Mouse (Mus musculus): Measurements from ENCODE around the gene Mylk4. TPM values are rescaled to one million over a fixed set of nuclear protein-coding genes. Genes with fewer than 3 reads are reported as not detected.

Mylk4 gene
- polyA plus RNA-seq, 1 experiment from 2014 or later, result 22.8 TPM

DNA sequence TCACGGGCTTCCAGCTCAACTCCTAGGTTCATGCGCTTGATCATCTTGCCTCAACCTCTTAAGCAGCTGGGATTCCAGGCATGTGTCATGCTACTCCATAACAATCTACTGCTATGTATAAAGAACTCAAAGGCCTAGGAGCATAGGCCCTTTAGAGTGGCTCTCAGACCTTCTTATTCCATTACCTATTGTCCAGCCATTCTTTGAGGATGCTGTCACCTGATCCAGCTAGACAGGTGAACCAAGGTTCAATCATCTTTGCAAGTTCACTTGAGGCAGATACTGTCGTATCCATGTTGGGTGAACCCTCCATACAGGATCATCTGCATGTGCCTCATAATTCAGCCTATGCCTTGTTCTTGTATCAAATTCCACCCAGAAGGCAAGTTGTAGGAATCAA is 84.8 kb downstream of the Mylk4 start:
- H3K9ac ChIP-seq (ENCODE audit: low read depth, low read length), result no peak overlapping the region
- no peaks in the 10 kb centered on the region for H3K9me3 ChIP-seq (ENCODE audit: control insufficient read depth, low read length)
- WGBS, result 91% methylated on average over 3 of the region's 3 CpGs
- no peak overlapping the region for H3K4me2 ChIP-seq (ENCODE audit: low read depth, low read length)
- no peaks in the 10 kb centered on the region for H3K36me3 ChIP-seq (ENCODE audit: control insufficient read depth, insufficient read depth, low read length)
- no peak overlapping the region for H3K4me3 ChIP-seq (ENCODE audit: low read depth, low read length)
- no peak for ATAC-seq (ENCODE audit: low read depth)
- 0 out of 2 replicates have a peak, but pooled peaks cover 6% of the 10 kb centered on the region for H3K4me1 ChIP-seq (ENCODE audit: control insufficient read depth, insufficient read depth, low read length)
- no peak for DNase-seq (ENCODE audit: low spot score)
- no peak overlapping the region for H3K27ac ChIP-seq (replicated peaks; ENCODE audit: low read depth, low read length)
- no peaks in the 10 kb centered on the region for H3K27me3 ChIP-seq (replicated peaks; ENCODE audit: control insufficient read depth, insufficient read depth, low read length)

DNA sequence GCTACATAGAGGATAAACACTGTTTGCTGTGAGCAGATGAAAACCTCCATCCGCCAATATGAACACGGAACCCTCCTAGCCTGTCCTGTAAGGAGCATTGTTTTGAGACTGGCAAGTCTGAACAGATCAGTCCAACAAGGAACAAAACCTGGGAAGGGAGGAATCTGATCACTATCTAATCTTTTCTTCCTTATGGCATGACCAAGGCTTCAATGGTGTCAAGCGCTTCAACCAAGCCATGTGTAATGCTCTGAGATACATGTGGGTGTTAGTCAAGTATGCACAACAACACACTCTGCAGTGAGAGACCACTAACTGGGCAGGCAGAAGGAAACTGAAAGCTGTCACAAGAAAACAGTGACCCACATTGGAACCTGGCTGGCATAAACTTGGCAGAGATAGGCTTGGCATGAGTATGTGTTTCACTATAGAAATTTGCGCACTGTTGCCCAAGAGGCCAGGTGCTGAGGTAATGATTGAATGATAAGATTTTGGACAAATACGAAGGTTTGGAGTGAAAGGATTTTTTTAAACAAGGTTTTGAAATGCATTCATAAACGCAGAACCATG is 89.8 kb downstream of the Mylk4 start:
- Histone ChIP-seq H3K27ac (replicated peaks; ENCODE audit: low read depth, low read length) (no peak overlapping the region), H3K36me3 (ENCODE audit: control insufficient read depth, insufficient read depth, low read length) (no peaks in the 10 kb centered on the region), H3K9ac (ENCODE audit: low read depth, low read length) (no peak overlapping the region), H3K4me2 (ENCODE audit: low read depth, low read length) (no peak overlapping the region), H3K4me3 (ENCODE audit: low read depth, low read length) (no peak overlapping the region), H3K27me3 (replicated peaks; ENCODE audit: control insufficient read depth, insufficient read depth, low read length) (no peaks in the 10 kb centered on the region), H3K9me3 (ENCODE audit: control insufficient read depth, low read length) (no peaks in the 10 kb centered on the region), H3K4me1 (ENCODE audit: control insufficient read depth, insufficient read depth, low read length) (no peaks in the 10 kb centered on the region)
- DNase-seq (ENCODE audit: low spot score), result no peak
- ATAC-seq (ENCODE audit: low read depth), result no peak
- 87% methylated on average over 6 of the region's 6 CpGs for WGBS

DNA sequence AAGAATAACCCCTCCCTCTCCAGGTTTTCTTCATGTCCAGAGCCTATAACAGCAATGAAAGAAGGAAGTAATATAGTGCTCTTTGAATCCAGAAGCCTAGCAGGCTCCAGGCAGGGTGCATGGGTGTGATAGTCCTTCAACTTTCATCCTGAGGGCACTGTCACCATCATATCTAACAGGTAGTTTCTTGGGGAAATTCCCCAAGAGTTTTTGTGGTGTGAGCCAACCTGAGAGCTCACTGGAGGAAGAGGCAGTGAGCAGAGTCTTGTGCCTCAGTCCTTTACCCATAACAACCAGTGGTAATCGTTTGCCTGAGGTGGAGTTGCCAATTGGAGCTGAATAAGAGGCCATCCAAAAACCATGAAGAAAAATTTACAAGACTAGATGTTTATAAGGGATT is 91.2 kb downstream of the Mylk4 start:
- Histone ChIP-seq H3K27ac (replicated peaks; ENCODE audit: low read depth, low read length) (no peak overlapping the region), H3K4me3 (ENCODE audit: low read depth, low read length) (no peak overlapping the region), H3K36me3 (ENCODE audit: control insufficient read depth, insufficient read depth, low read length) (no peaks in the 10 kb centered on the region), H3K4me2 (ENCODE audit: low read depth, low read length) (no peak overlapping the region), H3K27me3 (replicated peaks; ENCODE audit: control insufficient read depth, insufficient read depth, low read length) (no peaks in the 10 kb centered on the region), H3K9me3 (ENCODE audit: control insufficient read depth, low read length) (no peaks in the 10 kb centered on the region), H3K4me1 (ENCODE audit: control insufficient read depth, insufficient read depth, low read length) (no peaks in the 10 kb centered on the region), H3K9ac (ENCODE audit: low read depth, low read length) (no peak overlapping the region)
- ATAC-seq (ENCODE audit: low read depth) (no peak), DNase-seq (ENCODE audit: low spot score) (no peak)
- WGBS, result 76% methylated on average over 1 of the region's 1 CpGs

DNA sequence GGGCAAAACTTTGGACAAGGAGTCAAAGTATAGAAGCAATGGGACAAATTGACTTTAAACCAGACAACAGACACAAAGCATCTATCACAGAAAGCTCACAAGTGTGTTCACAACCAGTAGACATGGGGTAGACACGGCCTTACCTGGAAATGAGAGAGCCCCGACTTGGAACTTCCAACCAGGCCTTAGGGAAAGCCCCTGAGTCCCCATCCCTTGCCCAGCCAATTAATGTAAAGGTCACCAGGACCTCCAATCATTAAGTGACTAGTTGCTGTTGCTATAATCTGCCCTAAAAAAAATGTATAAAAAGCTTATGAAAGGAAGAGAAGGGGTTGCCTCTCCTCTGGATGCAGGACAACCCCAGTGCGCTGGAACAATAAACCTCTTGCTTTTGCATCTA is 93.5 kb downstream of the Mylk4 start:
- DNase-seq (ENCODE audit: low spot score), result no peak
- no peaks in the 10 kb centered on the region for H3K36me3 ChIP-seq (ENCODE audit: control insufficient read depth, insufficient read depth, low read length)
- no peaks in the 10 kb centered on the region for H3K4me1 ChIP-seq (ENCODE audit: control insufficient read depth, insufficient read depth, low read length)
- ATAC-seq (ENCODE audit: low read depth), result no peak
- 80% methylated on average over 3 of the region's 3 CpGs for WGBS
- H3K27me3 ChIP-seq (replicated peaks; ENCODE audit: control insufficient read depth, insufficient read depth, low read length), result no peaks in the 10 kb centered on the region
- no peaks in the 10 kb centered on the region for H3K9me3 ChIP-seq (ENCODE audit: control insufficient read depth, low read length)
- no peak overlapping the region for H3K4me2 ChIP-seq (ENCODE audit: low read depth, low read length)
- no peak overlapping the region for H3K9ac ChIP-seq (ENCODE audit: low read depth, low read length)
- no peak overlapping the region for H3K4me3 ChIP-seq (ENCODE audit: low read depth, low read length)
- H3K27ac ChIP-seq (replicated peaks; ENCODE audit: low read depth, low read length), result no peak overlapping the region

DNA sequence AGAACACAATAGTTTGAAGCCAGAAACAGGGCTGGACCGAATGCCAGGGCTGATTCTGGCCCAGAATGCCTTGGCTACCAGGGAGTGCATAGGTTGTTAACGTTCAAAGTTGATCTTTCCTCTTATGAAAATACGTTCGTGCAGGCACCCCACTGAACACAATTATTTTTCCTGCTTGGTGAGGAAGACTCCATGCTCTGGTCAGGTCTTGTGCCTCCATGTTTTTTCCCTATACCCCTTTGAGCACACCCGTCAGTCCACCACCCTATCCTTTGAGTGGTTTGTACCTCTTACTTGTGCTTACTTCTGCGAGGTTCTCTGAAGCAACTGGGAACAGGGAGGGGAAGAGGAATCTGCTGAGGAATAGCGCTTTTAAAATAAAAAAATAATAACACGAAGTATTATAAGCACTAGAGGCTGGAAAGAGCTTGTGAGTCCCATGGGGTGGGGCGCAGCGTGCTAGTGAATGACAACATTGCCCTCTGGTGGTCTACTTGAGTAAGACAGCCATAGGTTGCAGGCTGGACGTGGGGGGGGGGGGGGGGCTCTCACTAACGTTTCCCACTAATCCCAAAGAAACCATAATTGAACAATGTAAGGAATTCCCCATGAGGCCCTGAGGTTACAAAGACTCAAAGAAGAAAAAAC is 102.8 kb downstream of the Mylk4 start:
- peak; percentile 93 for DNase-seq (ENCODE audit: low spot score)
- Histone ChIP-seq H3K36me3 (ENCODE audit: control insufficient read depth, insufficient read depth, low read length) (no peaks in the 10 kb centered on the region), H3K4me2 (ENCODE audit: low read depth, low read length) (peak overlapping the region; percentile 44), H3K4me3 (ENCODE audit: low read depth, low read length) (no peak overlapping the region), H3K27me3 (replicated peaks; ENCODE audit: control insufficient read depth, insufficient read depth, low read length) (no peaks in the 10 kb centered on the region), H3K9me3 (ENCODE audit: control insufficient read depth, low read length) (no peaks in the 10 kb centered on the region), H3K9ac (ENCODE audit: low read depth, low read length) (no peak overlapping the region), H3K4me1 (ENCODE audit: control insufficient read depth, insufficient read depth, low read length) (no peaks in the 10 kb centered on the region), H3K27ac (replicated peaks; ENCODE audit: low read depth, low read length) (no peak overlapping the region)
- peak; percentile 72 for ATAC-seq (ENCODE audit: low read depth)
- 35% methylated on average over 12 of the region's 12 CpGs for WGBS

DNA sequence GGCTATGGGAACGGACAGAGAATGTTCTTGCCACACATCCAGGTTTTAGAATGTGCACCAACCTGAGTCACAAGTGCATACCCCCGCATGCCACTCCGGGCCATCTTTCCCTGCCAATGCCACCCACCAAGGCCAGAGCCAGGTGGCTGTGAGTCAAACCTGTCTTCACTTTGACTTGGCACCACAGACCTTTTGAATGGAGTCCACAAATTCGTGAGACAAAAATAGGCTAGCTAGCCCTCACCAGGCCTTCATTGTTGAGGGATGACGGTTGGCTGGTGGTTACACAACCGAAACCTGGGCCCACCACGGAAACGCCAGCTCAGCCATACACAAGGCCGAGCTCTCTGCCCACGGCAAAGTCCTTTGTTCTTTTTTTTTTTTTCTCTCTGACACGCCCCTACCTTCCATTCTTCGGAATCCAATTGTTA is 103.6 kb downstream of the Mylk4 start:
- Histone ChIP-seq H3K9ac (ENCODE audit: low read depth, low read length) (no peak overlapping the region), H3K9me3 (ENCODE audit: control insufficient read depth, low read length) (no peaks in the 10 kb centered on the region), H3K27me3 (replicated peaks; ENCODE audit: control insufficient read depth, insufficient read depth, low read length) (no peaks in the 10 kb centered on the region), H3K36me3 (ENCODE audit: control insufficient read depth, insufficient read depth, low read length) (no peaks in the 10 kb centered on the region), H3K4me2 (ENCODE audit: low read depth, low read length) (no peak overlapping the region), H3K4me1 (ENCODE audit: control insufficient read depth, insufficient read depth, low read length) (no peaks in the 10 kb centered on the region), H3K4me3 (ENCODE audit: low read depth, low read length) (no peak overlapping the region), H3K27ac (replicated peaks; ENCODE audit: low read depth, low read length) (no peak overlapping the region)
- ATAC-seq (ENCODE audit: low read depth) (no peak), DNase-seq (ENCODE audit: low spot score) (no peak)
- WGBS, result 80% methylated on average over 12 of the region's 12 CpGs

DNA sequence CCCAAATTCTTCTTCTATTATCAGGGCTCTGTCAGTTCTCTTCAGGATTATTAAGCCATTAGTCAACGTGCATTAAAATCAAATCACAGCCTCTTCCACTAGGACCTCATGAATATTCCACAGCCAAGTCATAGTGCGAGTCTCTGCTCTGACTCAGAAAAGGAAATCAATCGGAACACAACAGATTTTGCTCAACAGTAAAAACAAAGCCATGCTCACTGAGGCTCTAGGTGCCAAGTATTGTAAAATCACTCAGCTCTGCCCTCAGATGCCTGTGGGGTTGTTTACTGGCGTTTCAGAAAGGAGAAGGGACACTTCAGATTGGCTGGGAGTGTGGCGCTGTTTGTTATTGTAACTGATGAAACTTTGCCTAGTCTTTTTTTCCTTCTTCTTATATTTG is 104.8 kb downstream of the Mylk4 start:
- ATAC-seq (ENCODE audit: low read depth) (no peak), DNase-seq (ENCODE audit: low spot score) (no peak)
- no peak overlapping the region for H3K4me3 ChIP-seq (ENCODE audit: low read depth, low read length)
- H3K4me2 ChIP-seq (ENCODE audit: low read depth, low read length), result no peak overlapping the region
- no peak overlapping the region for H3K27ac ChIP-seq (replicated peaks; ENCODE audit: low read depth, low read length)
- H3K9ac ChIP-seq (ENCODE audit: low read depth, low read length), result no peak overlapping the region
- no peaks in the 10 kb centered on the region for H3K4me1 ChIP-seq (ENCODE audit: control insufficient read depth, insufficient read depth, low read length)
- no peaks in the 10 kb centered on the region for H3K9me3 ChIP-seq (ENCODE audit: control insufficient read depth, low read length)
- 69% methylated on average over 5 of the region's 5 CpGs for WGBS
- no peaks in the 10 kb centered on the region for H3K36me3 ChIP-seq (ENCODE audit: control insufficient read depth, insufficient read depth, low read length)
- H3K27me3 ChIP-seq (replicated peaks; ENCODE audit: control insufficient read depth, insufficient read depth, low read length), result no peaks in the 10 kb centered on the region

DNA sequence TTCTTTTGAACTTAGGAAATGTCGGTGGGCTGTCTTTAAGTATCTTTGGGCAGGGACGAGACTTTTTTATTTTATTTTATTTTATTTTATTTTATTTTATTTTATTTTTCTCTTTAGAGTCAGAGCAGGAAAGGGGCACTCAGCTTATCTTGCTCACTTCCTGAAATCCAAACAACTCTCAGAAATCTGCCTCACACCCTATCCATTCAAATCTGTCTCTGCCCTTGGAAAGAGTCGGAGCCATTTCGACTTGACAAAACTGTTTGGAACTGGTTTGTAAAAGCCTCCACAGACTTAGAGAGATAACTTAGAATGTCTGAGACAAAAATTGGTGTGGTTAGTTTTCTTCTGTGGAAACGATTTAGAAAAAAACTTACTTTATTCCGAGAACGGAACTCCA is 113.0 kb downstream of the Mylk4 start:
- Histone ChIP-seq H3K4me1 (ENCODE audit: control insufficient read depth, insufficient read depth, low read length) (no peaks in the 10 kb centered on the region), H3K27me3 (replicated peaks; ENCODE audit: control insufficient read depth, insufficient read depth, low read length) (no peaks in the 10 kb centered on the region), H3K9me3 (ENCODE audit: control insufficient read depth, low read length) (no peaks in the 10 kb centered on the region), H3K9ac (ENCODE audit: low read depth, low read length) (no peak overlapping the region), H3K4me2 (ENCODE audit: low read depth, low read length) (no peak overlapping the region), H3K4me3 (ENCODE audit: low read depth, low read length) (no peak overlapping the region), H3K36me3 (ENCODE audit: control insufficient read depth, insufficient read depth, low read length) (no peaks in the 10 kb centered on the region), H3K27ac (replicated peaks; ENCODE audit: low read depth, low read length) (no peak overlapping the region)
- DNase-seq (ENCODE audit: low spot score), result no peak
- WGBS, result 51% methylated on average over 7 of the region's 7 CpGs
- ATAC-seq (ENCODE audit: low read depth), result no peak

DNA sequence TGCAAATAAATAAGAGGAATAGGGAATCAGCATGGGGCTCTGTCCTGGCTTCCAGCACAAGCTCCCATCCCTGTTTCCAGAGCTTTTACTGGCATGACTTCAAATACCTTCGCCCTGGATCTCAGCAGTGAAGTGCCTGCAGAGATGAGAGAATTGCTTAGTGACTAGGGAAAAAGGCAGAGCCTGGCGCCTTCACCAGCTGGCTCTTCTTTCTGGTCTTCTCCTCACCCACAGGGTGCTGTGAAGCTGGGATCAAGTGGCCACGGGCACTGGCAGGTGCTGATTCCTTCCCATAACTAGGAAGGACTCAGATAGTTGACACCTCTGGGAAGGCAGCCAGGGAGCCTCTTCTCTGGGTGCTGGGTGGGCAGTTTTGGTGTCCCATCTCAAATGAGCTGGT is 115.5 kb downstream of the Mylk4 start:
- Histone ChIP-seq H3K27ac (replicated peaks; ENCODE audit: low read depth, low read length) (no peak overlapping the region), H3K9me3 (ENCODE audit: control insufficient read depth, low read length) (no peaks in the 10 kb centered on the region), H3K4me1 (ENCODE audit: control insufficient read depth, insufficient read depth, low read length) (no peaks in the 10 kb centered on the region), H3K4me2 (ENCODE audit: low read depth, low read length) (no peak overlapping the region), H3K9ac (ENCODE audit: low read depth, low read length) (no peak overlapping the region), H3K27me3 (replicated peaks; ENCODE audit: control insufficient read depth, insufficient read depth, low read length) (no peaks in the 10 kb centered on the region), H3K36me3 (ENCODE audit: control insufficient read depth, insufficient read depth, low read length) (no peaks in the 10 kb centered on the region), H3K4me3 (ENCODE audit: low read depth, low read length) (no peak overlapping the region)
- DNase-seq (ENCODE audit: low spot score), result no peak
- ATAC-seq (ENCODE audit: low read depth), result no peak
- WGBS, result 74% methylated on average over 3 of the region's 3 CpGs

Data from embryonic facial prominence, embryonic 14.5 days (tissue).